Mouse (Mus musculus) heart, embryonic 10.5 days (tissue): ENCODE results near the gene Ier5. TPM values are rescaled to one million over a fixed set of nuclear protein-coding genes. Genes with fewer than 3 reads are reported as not detected.

ENCODE experiments used
- DNase-seq: peaks from one replicate; pipeline ENCODE4 v3.0.0-alpha.2; 2017; ENCODE audit warnings: low spot score
- H3K27ac ChIP-seq: fragments of 300-500 bp; sonication (generic); 2 replicates; pipeline ENCODE4 v1.5.1; 2016; ENCODE audit warnings: mild to moderate bottlenecking
- H3K27me3 ChIP-seq: fragments of 300-500 bp; sonication (generic); 2 replicates; pipeline ENCODE4 v1.6.1; 2016; ENCODE audit warnings: mild to moderate bottlenecking; ENCODE audit not compliant: poor library complexity, insufficient read depth, severe bottlenecking
- H3K36me3 ChIP-seq: fragments of 300-500 bp; sonication (generic); 2 replicates; pipeline ENCODE4 v1.6.1; 2016; ENCODE audit warnings: mild to moderate bottlenecking, moderate library complexity
- H3K4me1 ChIP-seq: fragments of 300-500 bp; sonication (generic); 2 replicates; pipeline ENCODE4 v1.6.1; 2016; ENCODE audit warnings: mild to moderate bottlenecking
- H3K4me3 ChIP-seq: fragments of 300-500 bp; sonication (generic); 2 replicates; pipeline ENCODE4 v1.5.1; 2016; ENCODE audit warnings: mild to moderate bottlenecking, moderate library complexity
- H3K9me3 ChIP-seq: fragments of 300-500 bp; sonication (generic); 2 replicates; pipeline ENCODE4 v1.6.1; 2016; ENCODE audit warnings: mild to moderate bottlenecking, moderate library complexity
- WGBS: fragments of 180-500 bp; shearing (Covaris S2); methylation state at CpG from one replicate; pipeline ENCODE4 v1.1.7; 2016; 5-methylcytosine and 5-hydroxymethylcytosine counted together
- polyA plus RNA-seq: library from polyadenylated mRNA; unstranded; fragments of >200 nt; fragmentation: Nextera tagmentation; extraction: Ambion mirVana; gene quantifications from 2 replicates; pipeline ENCODE4 v1.2.1, GENCODE M21; 2016

Gene Ier5
- polyA plus RNA-seq = 3.4 and 8.6 TPM in 2 replicates

GRCm38 (mm10) chr1:155099280-155099848, at the start of gene Ier5:
Gene Ier5 (minus strand): TSS chr1:155099636.
- H3K36me3 ChIP-seq = no peaks in the 10 kb centered on the region
- peak; percentile 99 for DNase-seq

DNA sequence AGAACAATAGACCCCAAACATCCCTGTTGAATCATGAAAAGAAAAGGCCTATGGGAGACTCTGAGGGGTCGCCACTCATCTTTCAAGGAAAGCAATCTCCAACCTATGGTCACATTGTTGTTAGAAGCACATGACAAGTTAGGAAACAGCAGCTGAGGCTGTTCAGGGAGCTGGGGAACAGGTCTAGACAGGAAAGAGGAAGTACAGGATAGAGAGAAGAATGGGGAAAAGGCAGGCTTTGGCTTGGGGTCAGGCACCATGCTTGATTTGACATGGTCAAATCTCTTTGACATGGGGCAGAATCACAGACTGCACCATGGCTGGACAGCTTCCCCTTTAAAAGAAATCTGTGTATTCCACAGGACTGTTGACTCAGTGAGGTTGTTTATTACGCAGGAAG, 47.8 kb upstream of the Ier5 start:
- no peaks in the 10 kb centered on the region for H3K27me3 ChIP-seq
- H3K36me3 ChIP-seq = no peaks in the 10 kb centered on the region
- DNase-seq = no peak
- no peak overlapping the region for H3K27ac ChIP-seq
- WGBS = 75% methylated on average over 2 of the region's 2 CpGs
- no peaks in the 10 kb centered on the region for H3K9me3 ChIP-seq
- H3K4me1 ChIP-seq = peaks cover 10% of the 10 kb centered on the region; the same call in 1 of the 2 replicates
- H3K4me3 ChIP-seq = no peak overlapping the region

More at GRCm38 (mm10) chr1:155099280-155099848, at the start of gene Ier5:
- Histone ChIP-seq H3K9me3 (no peaks in the 10 kb centered on the region), H3K4me3 (peak within 1 kb of the TSS; percentile 99), H3K27me3 (no peaks in the 10 kb centered on the region), H3K4me1 (peaks cover 18% of the 10 kb centered on the region), H3K27ac (peak within 1 kb of the TSS; percentile 99)
- under 1% methylated on average over 40 of the region's 40 CpGs for WGBS

- Histone ChIP-seq H3K4me1 (peaks cover 10% of the 10 kb centered on the region; the same call in 1 of the 2 replicates), H3K27ac (0 out of 2 replicates have a peak within 1 kb of the TSS, but pooled peaks have one; percentile 32), H3K4me3 (peak within 1 kb of the TSS; percentile 42), H3K36me3 (no peaks in the 10 kb centered on the region), H3K9me3 (no peaks in the 10 kb centered on the region), H3K27me3 (no peaks in the 10 kb centered on the region)
- no peak for DNase-seq
- WGBS = 53% methylated on average over 8 of the region's 8 CpGs
Measured at GRCm38 (mm10) chr1:155146572-155146980, 47.1 kb upstream of the Ier5 start, which contains the start of gene Mr1. Gene Mr1 (minus strand): TSS chr1:155146814.

GRCm38 (mm10) chr1:155145620-155146019, 46.2 kb upstream of the Ier5 start:
- no peaks in the 10 kb centered on the region for H3K27me3 ChIP-seq
- H3K4me3 ChIP-seq = no peak overlapping the region
- H3K36me3 ChIP-seq = no peaks in the 10 kb centered on the region
- WGBS = 52% methylated on average over 6 of the region's 6 CpGs
- no peak overlapping the region for H3K27ac ChIP-seq
- no peak for DNase-seq
- peaks cover 10% of the 10 kb centered on the region; the same call in 1 of the 2 replicates for H3K4me1 ChIP-seq
- H3K9me3 ChIP-seq = no peaks in the 10 kb centered on the region

DNA sequence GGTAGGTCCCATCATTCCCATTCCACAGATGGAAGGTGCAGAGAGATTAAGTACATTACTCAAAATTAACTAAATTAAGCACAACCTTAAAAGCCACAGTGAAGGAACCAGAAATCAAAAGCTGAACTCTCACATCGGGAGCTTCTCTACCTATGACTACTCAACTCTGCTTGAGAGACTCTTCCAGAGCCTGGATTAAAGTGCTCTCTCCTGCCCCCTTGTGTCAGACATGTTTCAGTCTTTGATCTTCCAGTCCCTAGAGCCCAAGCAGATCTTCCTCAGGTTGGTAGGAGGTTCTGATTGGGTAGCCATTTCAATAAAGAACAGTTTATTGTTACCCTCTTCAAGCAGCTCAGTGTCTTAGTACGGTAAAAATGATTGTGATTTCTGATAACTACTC, 40.6 kb upstream of the Ier5 start:
- Histone ChIP-seq H3K4me3 (no peak overlapping the region), H3K36me3 (no peaks in the 10 kb centered on the region), H3K9me3 (no peaks in the 10 kb centered on the region), H3K27ac (no peak overlapping the region), H3K4me1 (peaks cover 29% of the 10 kb centered on the region), H3K27me3 (no peaks in the 10 kb centered on the region)
- DNase-seq = no peak
- WGBS = 67% methylated on average over 2 of the region's 2 CpGs

- WGBS = 88% methylated on average over 7 of the region's 7 CpGs
- Histone ChIP-seq H3K4me3 (no peak overlapping the region), H3K36me3 (no peaks in the 10 kb centered on the region), H3K9me3 (no peaks in the 10 kb centered on the region), H3K27ac (no peak overlapping the region), H3K27me3 (no peaks in the 10 kb centered on the region), H3K4me1 (peaks cover 42% of the 10 kb centered on the region)
- no peak for DNase-seq
Measured at GRCm38 (mm10) chr1:155138795-155139194, 39.4 kb upstream of the Ier5 start.

- peak; percentile 82 for DNase-seq
- Histone ChIP-seq H3K4me3 (no peak overlapping the region), H3K27me3 (no peaks in the 10 kb centered on the region), H3K4me1 (peaks cover 43% of the 10 kb centered on the region), H3K27ac (peak overlapping the region; percentile 47; the same call in 1 of the 2 replicates), H3K9me3 (no peaks in the 10 kb centered on the region), H3K36me3 (no peaks in the 10 kb centered on the region)
- 36% methylated on average over 8 of the region's 8 CpGs for WGBS
Measured at GRCm38 (mm10) chr1:155134866-155135265, 35.4 kb upstream of the Ier5 start.

DNA sequence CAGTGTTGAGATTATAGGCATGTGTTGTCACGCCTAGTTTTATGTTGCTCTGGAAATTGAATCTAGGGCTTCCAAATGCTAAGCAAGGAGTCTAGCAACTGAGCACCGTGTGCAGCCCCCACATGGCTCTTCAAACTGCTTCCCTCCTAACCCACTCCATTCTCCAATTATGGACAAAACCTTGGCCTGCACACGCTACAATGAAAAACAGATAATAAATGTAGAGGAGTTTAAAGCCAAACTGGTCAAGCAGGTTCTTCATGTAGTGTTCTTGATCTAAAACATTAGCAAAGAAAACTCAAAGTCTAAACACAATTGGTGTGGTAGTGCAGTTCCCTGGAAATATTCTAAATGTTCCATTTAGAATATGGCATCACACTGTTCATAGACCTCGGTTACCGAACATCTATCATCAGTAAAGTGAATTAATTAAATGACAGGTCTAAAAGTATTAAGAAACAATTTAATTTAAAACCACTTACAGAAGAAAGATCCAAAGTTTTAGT, 28.0 kb upstream of the Ier5 start:
- peaks cover 4% of the 10 kb centered on the region; the same call in 1 of the 2 replicates for H3K4me1 ChIP-seq
- no peak overlapping the region for H3K27ac ChIP-seq
- H3K9me3 ChIP-seq = no peaks in the 10 kb centered on the region
- WGBS = 86% methylated on average over 5 of the region's 5 CpGs
- no peaks in the 10 kb centered on the region for H3K27me3 ChIP-seq
- DNase-seq = no peak
- H3K36me3 ChIP-seq = no peaks in the 10 kb centered on the region
- H3K4me3 ChIP-seq = no peak overlapping the region

DNA sequence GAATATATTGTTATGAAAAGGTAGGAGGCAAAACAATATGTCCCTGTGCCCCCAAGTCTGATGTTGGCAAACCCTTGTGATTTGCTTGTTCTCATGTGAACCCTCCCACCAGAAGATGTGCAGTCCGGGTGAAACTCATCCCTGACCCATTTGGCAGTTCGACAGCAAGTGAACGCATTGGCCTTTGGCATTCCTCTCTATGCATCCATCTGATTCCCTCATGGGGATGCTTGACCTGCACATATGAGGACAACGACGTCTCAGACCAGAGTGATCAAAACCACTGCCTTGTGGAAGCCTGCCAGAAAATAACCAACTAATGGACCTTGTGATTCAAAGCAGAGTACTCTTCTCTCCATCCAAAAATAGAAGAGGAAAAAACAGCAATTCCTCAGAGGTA, 27.3 kb upstream of the Ier5 start:
- H3K27ac ChIP-seq = no peak overlapping the region
- H3K27me3 ChIP-seq = no peaks in the 10 kb centered on the region
- no peaks in the 10 kb centered on the region for H3K36me3 ChIP-seq
- no peaks in the 10 kb centered on the region for H3K9me3 ChIP-seq
- WGBS = 87% methylated on average over 5 of the region's 5 CpGs
- H3K4me1 ChIP-seq = peaks cover 6% of the 10 kb centered on the region; the same call in 1 of the 2 replicates
- H3K4me3 ChIP-seq = no peak overlapping the region
- DNase-seq = no peak

DNA sequence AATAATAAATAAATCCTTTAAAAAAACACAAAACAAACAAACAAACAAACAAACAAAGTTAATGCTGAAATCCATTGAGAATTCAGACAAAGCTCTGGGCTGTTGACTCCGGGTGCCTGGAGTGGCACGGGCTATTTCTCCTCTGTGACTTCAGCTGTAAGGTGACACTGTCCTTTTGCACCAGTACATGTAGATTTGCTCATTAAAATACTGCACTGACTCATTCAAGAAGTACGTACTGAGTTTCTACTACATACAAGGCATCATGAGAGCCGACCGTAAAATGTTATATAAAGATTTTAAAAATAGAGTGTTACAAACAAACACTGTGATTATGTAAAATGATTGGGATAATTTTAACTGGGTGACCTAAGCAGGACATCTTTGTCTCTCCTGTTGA, 25.0 kb upstream of the Ier5 start:
- H3K4me3 ChIP-seq = no peak overlapping the region
- H3K9me3 ChIP-seq = no peaks in the 10 kb centered on the region
- DNase-seq = no peak
- H3K36me3 ChIP-seq = no peaks in the 10 kb centered on the region
- peaks cover 6% of the 10 kb centered on the region; the same call in 1 of the 2 replicates for H3K4me1 ChIP-seq
- H3K27ac ChIP-seq = no peak overlapping the region
- no peaks in the 10 kb centered on the region for H3K27me3 ChIP-seq
- 93% methylated on average over 5 of the region's 5 CpGs for WGBS

DNA sequence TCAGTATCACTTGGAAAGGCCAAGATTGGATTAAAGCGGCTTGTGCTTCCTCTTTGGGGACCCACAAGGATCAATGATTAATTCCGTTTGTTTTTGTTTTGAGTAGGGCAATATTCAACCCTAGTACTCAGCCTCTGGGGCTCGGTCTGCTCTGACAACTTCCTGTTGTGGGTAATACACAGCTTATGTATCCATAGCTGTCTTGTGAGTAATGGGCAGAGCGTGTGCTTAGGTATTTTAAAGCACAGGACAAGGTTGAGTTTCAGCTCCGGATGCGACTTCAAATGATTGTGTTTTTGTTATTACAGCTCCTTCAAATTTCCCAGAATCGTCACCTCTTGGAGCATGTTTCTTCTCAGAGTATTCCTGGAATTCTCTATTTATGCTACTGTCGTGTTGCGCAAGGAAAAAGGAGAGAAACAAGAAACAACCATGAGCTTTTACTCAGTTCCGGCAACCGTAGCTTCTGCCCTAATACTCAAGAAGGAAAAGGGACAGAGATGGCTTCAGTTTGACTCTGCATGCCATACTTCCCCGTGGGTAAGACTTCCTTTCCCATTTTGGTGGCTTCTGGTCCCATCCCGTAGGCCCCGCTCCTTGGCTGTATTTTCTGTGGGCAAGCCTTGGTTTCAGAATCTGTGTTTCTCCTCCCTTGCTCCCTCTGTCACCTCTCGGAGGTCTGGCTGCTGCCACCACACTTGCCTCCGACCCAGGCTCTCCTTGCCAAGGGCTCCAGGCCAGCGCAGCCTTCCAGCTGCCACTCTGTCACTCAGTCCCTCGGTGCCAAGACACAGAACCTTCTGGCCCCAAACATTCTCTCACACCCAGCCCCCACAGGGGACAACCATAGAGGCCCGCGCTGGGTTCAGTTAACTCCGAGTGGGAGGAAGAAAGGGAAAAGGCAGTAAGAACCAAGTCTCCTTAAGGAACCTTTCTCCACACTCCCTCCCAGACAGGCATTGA, 22.8 kb upstream of the Ier5 start:
- H3K27ac ChIP-seq = no peak overlapping the region
- no peaks in the 10 kb centered on the region for H3K36me3 ChIP-seq
- H3K4me3 ChIP-seq = no peak overlapping the region
- H3K4me1 ChIP-seq = peaks cover 6% of the 10 kb centered on the region; the same call in 1 of the 2 replicates
- H3K27me3 ChIP-seq = no peaks in the 10 kb centered on the region
- WGBS = 79% methylated on average over 21 of the region's 21 CpGs
- H3K9me3 ChIP-seq = no peaks in the 10 kb centered on the region
- DNase-seq = no peak

GRCm38 (mm10) chr1:155119719-155120118, 20.3 kb upstream of the Ier5 start:
- no peak overlapping the region for H3K27ac ChIP-seq
- H3K36me3 ChIP-seq = no peaks in the 10 kb centered on the region
- peaks cover 6% of the 10 kb centered on the region for H3K4me1 ChIP-seq
- no peaks in the 10 kb centered on the region for H3K9me3 ChIP-seq
- 0 out of 2 replicates have a peak, but pooled peaks cover 7% of the 10 kb centered on the region for H3K27me3 ChIP-seq
- 63% methylated on average over 1 of the region's 1 CpGs for WGBS
- H3K4me3 ChIP-seq = no peak overlapping the region
- DNase-seq = no peak

- no peak for DNase-seq
- Histone ChIP-seq H3K27me3 (0 out of 2 replicates have a peak, but pooled peaks cover 7% of the 10 kb centered on the region), H3K36me3 (no peaks in the 10 kb centered on the region), H3K4me1 (peaks cover 49% of the 10 kb centered on the region), H3K4me3 (no peak overlapping the region), H3K9me3 (no peaks in the 10 kb centered on the region), H3K27ac (0 out of 2 replicates have a peak overlapping the region, but pooled peaks have one; percentile 36)
- 10% methylated on average over 3 of the region's 3 CpGs for WGBS
Measured at GRCm38 (mm10) chr1:155113946-155114345, 14.5 kb upstream of the Ier5 start.
